Mouse (Mus musculus) T-helper 2 cell (primary cell): ENCODE measurements around the gene Rint1.

Experiments used
- in situ Hi-C: fragments of 300-600 bp; cut with MboI, MseI; formaldehyde crosslinking; loops from one replicate; pipeline ENCODE4 v1.15.1; 2025; ENCODE audit warnings: high pct_unique_total_duplicates

The Rint1 gene

GRCm38 (mm10) chr5:23787536-23788389 is at the start of gene Rint1:
Gene Rint1 (plus strand): TSS chr5:23787711.
- in situ Hi-C loops = no loop called here

DNA sequence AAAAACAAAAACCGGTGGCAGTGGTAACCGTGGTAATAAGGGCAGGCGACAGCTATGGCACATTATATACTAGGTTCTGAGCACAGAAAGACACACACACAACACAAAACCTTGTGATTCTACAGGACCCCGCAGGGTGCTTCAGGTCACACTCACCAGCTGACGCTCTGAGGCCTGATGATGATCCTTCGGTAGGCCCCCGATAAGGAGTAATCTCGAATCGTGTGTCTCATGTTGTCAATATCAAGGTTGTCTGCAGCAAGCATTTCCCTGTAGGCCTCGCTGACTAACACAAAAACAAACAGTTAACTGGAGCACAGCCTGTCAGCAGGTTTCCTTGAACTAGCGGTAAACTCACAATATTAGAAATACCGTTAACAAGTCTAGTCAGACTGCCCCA is 44.2 kb upstream of the Rint1 start:
- in situ Hi-C loops = no loop called here

DNA sequence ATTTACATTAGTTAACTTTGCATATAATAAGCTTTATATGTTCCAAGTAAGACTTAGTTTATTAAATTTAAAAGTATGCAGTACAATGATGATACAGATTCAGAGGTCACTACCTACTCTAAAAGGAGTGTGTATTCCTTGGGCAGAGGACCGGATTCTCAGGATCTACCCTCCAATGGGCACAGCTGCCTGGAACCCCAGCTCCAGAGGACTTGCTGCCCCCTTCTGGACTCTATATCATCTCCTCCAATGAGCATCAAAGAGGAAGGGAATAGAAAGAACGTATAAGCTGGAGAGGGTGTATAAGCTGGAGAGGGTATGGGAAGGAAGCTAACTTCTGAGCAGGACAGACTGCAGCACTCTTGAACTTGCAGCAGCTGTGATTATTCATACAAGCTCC is 37.6 kb upstream of the Rint1 start:
- in situ Hi-C loops = loop anchor here (25.0 kb wide), 1 partner anchor 238 kb away; no protein-coding TSS in a partner anchor

DNA sequence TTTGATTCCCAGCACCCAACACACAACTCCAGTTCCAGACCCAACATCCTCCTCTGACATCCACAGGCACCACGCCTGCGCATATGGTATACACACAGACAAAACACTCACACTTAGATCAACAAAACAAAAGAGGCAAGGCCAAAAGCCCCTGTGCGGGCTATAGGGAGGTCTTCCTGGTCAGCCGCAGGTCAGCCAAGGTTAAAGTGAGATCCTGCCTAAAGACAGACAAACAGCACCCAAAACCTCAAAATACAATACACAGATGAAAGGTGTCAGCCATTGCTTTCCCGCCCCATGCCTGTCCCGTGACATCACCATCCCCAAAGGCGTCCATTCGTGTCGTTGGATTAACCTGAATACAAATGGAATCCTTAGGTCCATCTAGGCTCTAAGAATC is 31.9 kb upstream of the Rint1 start:
- in situ Hi-C loops = loop anchor here (25.0 kb wide), 1 partner anchor 243 kb away; no protein-coding TSS in a partner anchor

DNA sequence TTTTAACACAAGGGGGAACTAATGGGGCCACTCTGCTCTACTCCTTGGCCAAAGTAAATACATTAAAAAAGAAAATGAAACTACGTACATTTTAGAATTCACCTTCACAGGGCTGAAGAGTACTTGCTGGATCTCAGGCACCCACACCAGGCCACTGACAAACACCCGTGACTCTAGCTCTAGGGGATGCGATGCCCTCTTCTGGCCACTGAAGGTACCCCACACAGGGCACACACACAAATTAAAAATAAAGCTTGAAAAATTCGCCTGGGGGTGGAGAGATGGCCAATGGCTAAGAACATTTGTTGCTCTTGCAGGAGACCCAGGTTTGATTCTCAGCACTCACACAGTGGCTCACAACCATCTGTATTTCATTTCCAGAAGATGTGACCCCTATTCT is 31.1 kb upstream of the Rint1 start:
- in situ Hi-C loops = loop anchor here (25.0 kb wide), 1 partner anchor 244 kb away; no protein-coding TSS in a partner anchor

GRCm38 (mm10) chr5:23758633-23759032 is 28.9 kb upstream of the Rint1 start:
- in situ Hi-C loops = loop anchor here (25.0 kb wide), 1 partner anchor 246 kb away; no protein-coding TSS in a partner anchor

GRCm38 (mm10) chr5:23762531-23762930 is 25.0 kb upstream of the Rint1 start:
- in situ Hi-C loops = loop anchor here (25.0 kb wide), 1 partner anchor 250 kb away; no protein-coding TSS in a partner anchor

DNA sequence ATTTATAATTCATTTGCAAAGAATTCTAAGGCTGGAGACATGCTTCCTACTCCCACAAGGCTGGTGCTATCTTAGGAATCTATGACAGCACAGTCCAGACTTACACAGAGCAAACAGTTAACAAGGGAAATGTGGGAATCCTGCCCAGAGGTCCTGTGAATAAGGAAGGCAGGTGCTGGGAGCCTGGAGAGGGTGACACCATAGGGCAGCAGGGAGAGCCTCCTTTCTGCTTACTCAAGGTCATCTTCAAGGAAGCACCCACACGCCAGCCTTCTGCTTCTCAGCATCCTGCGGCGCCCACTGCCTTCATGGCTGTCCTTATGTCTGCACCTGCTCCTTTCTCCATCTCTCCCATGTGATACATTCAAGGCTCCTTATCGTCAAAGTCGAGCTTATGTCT is 23.0 kb upstream of the Rint1 start:
- in situ Hi-C loops = loop anchor here (25.0 kb wide), 1 partner anchor 252 kb away; no protein-coding TSS in a partner anchor

- in situ Hi-C loops = loop anchor here (25.0 kb wide), 1 partner anchor 259 kb away; no protein-coding TSS in a partner anchor
Measured at GRCm38 (mm10) chr5:23771105-23771504, 16.4 kb upstream of the Rint1 start.

DNA sequence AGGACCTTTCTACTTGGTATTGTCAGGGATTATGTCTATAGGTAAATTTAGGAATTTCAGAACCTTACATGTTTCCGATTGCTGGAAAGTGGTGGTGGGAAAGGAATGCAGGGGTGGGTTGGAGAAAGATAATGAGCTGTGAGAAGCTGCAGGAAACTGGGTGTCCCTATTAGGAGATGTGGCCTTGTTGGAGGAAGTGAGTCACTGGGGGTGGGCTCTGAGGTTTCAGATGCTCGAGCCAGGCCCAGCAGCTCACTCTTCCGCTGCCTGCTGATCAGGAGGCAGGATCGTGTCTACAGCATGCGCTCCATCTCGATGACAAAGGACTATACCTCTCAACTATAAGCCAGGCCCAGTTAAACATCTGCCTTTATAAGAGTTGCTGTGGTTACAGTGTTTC is 13.3 kb upstream of the Rint1 start:
- in situ Hi-C loops = loop anchor here (25.0 kb wide), 1 partner anchor 262 kb away; no protein-coding TSS in a partner anchor

DNA sequence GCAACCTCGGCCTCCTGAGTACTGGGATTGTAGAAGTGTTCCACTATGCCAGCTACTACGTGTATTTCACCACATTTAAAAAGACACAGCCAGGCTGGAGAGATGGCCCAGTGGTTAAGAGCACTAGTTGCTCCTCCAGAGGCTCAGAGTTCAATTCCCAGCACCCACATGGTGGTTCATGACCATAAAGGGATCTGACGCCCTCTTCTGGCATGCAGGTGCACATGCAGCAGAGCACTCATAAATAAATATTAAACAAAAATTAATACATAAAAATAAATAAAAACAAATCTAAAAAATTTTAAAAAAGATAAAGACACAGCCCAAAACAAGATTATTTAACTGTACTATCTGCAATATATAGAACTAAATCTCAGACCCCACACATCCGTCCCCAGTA is 7.0 kb upstream of the Rint1 start:
- in situ Hi-C loops = no loop called here

DNA sequence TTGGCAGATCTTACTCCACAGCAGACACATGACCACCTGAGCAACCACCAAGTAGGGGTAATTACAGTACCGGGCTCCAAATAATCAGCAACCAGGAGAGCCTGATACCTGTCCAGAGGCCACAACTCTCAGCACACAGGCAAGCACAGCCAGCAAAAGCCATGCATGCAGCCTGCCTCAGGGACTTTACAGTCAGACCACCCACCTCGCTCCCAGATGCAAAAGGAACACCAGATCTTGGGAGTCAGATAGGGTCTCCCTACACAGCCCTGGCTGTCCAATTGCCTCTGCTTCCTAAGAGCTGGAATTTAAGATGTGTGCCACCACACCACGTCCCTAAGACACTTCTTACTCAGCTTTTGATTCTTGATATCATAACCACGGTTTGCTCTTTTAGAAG is 6.3 kb upstream of the Rint1 start:
- in situ Hi-C loops = no loop called here

DNA sequence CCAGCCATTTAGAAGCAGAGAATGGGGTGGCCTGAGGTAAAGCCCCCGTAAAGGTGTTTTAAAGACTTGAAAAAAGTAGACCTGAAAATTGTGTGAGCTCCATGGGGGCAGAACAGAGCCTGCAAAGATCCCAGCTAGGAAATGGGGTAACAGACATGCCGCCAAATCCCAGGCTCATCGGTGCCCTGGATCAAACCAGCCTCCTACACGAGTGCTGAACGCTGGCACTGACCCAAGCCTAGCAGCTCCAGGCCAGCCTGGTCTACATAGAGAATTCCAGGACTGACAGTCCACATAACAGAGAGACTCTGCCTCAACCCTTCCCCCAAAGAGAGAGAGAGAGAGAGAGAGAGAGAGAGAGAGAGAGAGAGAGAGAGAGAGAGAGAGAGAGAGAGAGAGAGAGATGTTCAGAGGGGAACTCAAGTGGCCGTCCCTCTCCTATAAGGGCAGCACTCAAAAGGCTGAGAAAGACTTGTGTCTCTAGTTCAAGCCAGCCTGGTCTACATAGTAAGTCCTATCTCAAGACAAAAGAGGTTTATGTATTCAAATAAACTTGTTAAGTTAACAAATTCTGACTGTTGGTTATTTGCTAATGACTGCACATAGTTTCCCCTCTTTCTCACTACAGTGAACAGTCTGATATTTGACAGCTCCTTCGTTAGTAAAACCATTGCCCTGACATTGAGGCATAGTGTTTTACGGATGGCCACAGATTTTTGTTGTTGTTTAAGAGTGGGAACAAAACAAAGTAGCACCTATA is 5.3 kb upstream of the Rint1 start:
- in situ Hi-C loops = no loop called here

GRCm38 (mm10) chr5:23782931-23783877 is 4.3 kb upstream of the Rint1 start, which contains the start of gene Pus7:
Gene Pus7 (minus strand): TSS chr5:23783711.
- in situ Hi-C loops = no loop called here

DNA sequence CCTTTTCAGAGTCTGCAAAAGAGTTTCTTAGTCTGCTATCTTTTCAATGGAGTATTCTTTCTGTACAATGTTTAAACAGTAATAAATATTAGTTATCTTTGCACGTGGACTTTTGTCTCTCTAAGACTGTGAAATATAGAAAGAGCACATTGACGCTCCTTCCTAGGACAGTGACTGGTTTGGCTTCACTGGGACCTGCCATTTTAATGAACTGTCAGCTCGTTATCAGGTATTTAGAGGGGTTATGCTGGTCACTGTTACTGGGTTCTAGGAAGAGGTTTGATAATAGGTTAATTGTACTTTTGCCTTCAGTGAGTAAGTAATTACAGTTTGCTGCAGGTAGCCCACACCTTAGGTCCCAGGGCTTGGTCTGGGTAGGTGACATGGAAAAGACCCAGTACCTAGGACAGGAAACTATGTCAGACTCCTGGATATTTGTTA is 899 bp downstream of the Rint1 start:
- in situ Hi-C loops = no loop called here

GRCm38 (mm10) chr5:23789078-23789612 is 1.6 kb downstream of the Rint1 start:
- in situ Hi-C loops = no loop called here

GRCm38 (mm10) chr5:23792726-23793125 is 5.2 kb downstream of the Rint1 start:
- in situ Hi-C loops = no loop called here

GRCm38 (mm10) chr5:23814841-23815240 is 27.3 kb downstream of the Rint1 start:
- in situ Hi-C loops = no loop called here

DNA sequence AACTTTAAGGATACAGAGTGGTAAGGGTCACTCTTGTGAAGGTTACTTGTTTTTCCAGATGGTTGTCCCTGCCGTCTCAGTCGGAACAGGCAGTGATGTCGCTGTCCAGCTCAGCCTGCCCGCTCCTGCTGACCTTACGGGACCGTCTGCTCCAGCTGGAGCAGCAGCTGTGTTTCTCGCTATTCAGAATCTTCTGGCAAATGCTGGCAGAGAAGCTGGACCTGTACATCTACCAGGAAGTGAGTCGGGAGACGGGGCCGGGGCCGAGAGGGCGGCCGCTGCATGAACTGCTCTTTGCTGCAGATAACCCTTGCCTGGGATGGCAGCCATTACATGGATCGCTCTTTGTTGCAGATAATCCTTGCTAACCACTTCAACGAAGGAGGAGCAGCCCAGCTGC is 29.2 kb downstream of the Rint1 start:
- in situ Hi-C loops = no loop called here

DNA sequence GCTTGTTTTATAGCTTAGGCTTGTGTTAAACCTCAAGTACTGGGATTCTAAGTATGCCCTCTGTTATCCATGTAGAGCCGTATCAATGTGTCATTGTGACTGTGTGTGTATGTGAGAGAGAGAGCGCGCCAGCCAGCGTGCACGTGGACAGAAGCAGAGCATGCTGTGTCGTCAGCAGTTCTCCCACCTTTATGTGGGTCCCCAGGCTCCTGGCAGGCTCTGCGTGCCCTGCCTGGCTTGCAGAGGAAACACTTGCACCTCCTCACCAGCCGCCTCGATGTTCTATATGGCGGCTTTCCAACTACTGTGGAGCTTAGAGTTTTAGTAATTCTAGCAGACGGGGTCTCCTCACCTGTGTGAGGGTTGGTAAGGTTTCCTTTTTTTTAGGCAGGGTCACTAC is 34.8 kb downstream of the Rint1 start:
- in situ Hi-C loops = no loop called here
